Mouse (Mus musculus) myocyte (in vitro differentiated cells): Measurements from ENCODE around the gene Cpsf2. TPM values are rescaled to one million over a fixed set of nuclear protein-coding genes. Genes with fewer than 3 reads are reported as not detected.
A peak's percentile ranks its signal among the peaks of the same experiment; 100 is the strongest.

Source experiments
- H3K27me3 ChIP-seq: one replicate; pipeline ENCODE4 v1.6.1; 2011; ENCODE audit not compliant: control insufficient read depth, insufficient read depth, insufficient read length
- H3K36me3 ChIP-seq: one replicate; pipeline ENCODE4 v1.6.1; 2011; ENCODE audit not compliant: control insufficient read depth, insufficient read depth
- H3K4me2 ChIP-seq: one replicate; pipeline ENCODE4 v1.6.1; 2011; ENCODE audit warnings: low read depth, control low read depth
- H3K4me3 ChIP-seq: one replicate; pipeline ENCODE4 v1.5.1; 2011; ENCODE audit warnings: mild to moderate bottlenecking, control low read depth, moderate library complexity
- H3K79me2 ChIP-seq: one replicate; pipeline ENCODE4 v1.6.1; 2011; ENCODE audit not compliant: control insufficient read depth, insufficient read depth
- H3ac ChIP-seq: one replicate; pipeline ENCODE4 v1.6.1; 2011; ENCODE audit not compliant: control insufficient read depth, insufficient read length
- CEBPB ChIP-seq: IDR thresholded peaks from 2 replicates; pipeline ENCODE4 v1.6.1; 2011; ENCODE audit warnings: mild to moderate bottlenecking, moderate library complexity; ENCODE audit not compliant: poor library complexity, insufficient read depth, severe bottlenecking
- E2F4 ChIP-seq: IDR thresholded peaks from one replicate; pipeline ENCODE4 v1.6.1; 2011; ENCODE audit warnings: mild to moderate bottlenecking, control low read depth, moderate library complexity; ENCODE audit not compliant: insufficient read depth
- MAX ChIP-seq: IDR thresholded peaks from one replicate; pipeline ENCODE4 v1.6.1; 2011; ENCODE audit warnings: low read depth, mild to moderate bottlenecking, control low read depth
- MYOD1 ChIP-seq, 3 experiments: IDR thresholded peaks; one replicate each; pipeline ENCODE4 v1.6.1; 2011; ENCODE audit warnings: control low read depth in 2 of 3, low read depth in 2 of 3, mild to moderate bottlenecking in 2 of 3, moderate library complexity in 1 of 3; ENCODE audit not compliant: insufficient read length in 2 of 3, control insufficient read depth in 1 of 3
- MYOG ChIP-seq, 3 experiments: IDR thresholded peaks; one replicate each; pipeline ENCODE4 v1.6.1; 2011; ENCODE audit warnings: control low read depth in 2 of 3, low read depth in 2 of 3, mild to moderate bottlenecking in 2 of 3; ENCODE audit not compliant: insufficient read length in 2 of 3, control insufficient read depth in 1 of 3, insufficient read depth in 1 of 3
- POLR2A ChIP-seq: IDR thresholded peaks from one replicate; pipeline ENCODE4 v1.6.1; 2011; ENCODE audit warnings: low read depth, mild to moderate bottlenecking, control low read depth, moderate library complexity; ENCODE audit not compliant: insufficient read length
- POLR2AphosphoS2 ChIP-seq: IDR thresholded peaks from one replicate; pipeline ENCODE4 v1.6.1; 2011; ENCODE audit warnings: low read depth, control low read depth; ENCODE audit not compliant: insufficient read length
- REST ChIP-seq: IDR thresholded peaks from one replicate; pipeline ENCODE4 v1.6.1; 2011; ENCODE audit warnings: mild to moderate bottlenecking, control low read depth, moderate library complexity; ENCODE audit not compliant: insufficient read depth, insufficient read length
- SRF ChIP-seq: IDR thresholded peaks from one replicate; pipeline ENCODE4 v1.6.1; 2011; ENCODE audit warnings: low read depth; ENCODE audit not compliant: control insufficient read depth, insufficient read length
- TCF12 ChIP-seq: IDR thresholded peaks from one replicate; pipeline ENCODE4 v1.6.1; 2011; ENCODE audit warnings: mild to moderate bottlenecking, control low read depth; ENCODE audit not compliant: poor library complexity, insufficient read depth, severe bottlenecking
- TCF3 ChIP-seq: IDR thresholded peaks from one replicate; pipeline ENCODE4 v1.6.1; 2011; ENCODE audit warnings: low read depth, control low read depth; ENCODE audit not compliant: insufficient read length
- USF1 ChIP-seq: IDR thresholded peaks from one replicate; pipeline ENCODE4 v1.6.1; 2011; ENCODE audit warnings: low read depth, mild to moderate bottlenecking, control low read depth, moderate library complexity
- polyA plus RNA-seq: library from polyadenylated mRNA; unstranded; fragments of >200 nt; fragmentation: generic; extraction: Trizol; gene quantifications from one replicate; pipeline ENCODE4 v1.2.1, GENCODE M21; 2012; ENCODE audit warnings: missing spikeins

Cpsf2 gene
- 11.0 TPM for polyA plus RNA-seq

DNA sequence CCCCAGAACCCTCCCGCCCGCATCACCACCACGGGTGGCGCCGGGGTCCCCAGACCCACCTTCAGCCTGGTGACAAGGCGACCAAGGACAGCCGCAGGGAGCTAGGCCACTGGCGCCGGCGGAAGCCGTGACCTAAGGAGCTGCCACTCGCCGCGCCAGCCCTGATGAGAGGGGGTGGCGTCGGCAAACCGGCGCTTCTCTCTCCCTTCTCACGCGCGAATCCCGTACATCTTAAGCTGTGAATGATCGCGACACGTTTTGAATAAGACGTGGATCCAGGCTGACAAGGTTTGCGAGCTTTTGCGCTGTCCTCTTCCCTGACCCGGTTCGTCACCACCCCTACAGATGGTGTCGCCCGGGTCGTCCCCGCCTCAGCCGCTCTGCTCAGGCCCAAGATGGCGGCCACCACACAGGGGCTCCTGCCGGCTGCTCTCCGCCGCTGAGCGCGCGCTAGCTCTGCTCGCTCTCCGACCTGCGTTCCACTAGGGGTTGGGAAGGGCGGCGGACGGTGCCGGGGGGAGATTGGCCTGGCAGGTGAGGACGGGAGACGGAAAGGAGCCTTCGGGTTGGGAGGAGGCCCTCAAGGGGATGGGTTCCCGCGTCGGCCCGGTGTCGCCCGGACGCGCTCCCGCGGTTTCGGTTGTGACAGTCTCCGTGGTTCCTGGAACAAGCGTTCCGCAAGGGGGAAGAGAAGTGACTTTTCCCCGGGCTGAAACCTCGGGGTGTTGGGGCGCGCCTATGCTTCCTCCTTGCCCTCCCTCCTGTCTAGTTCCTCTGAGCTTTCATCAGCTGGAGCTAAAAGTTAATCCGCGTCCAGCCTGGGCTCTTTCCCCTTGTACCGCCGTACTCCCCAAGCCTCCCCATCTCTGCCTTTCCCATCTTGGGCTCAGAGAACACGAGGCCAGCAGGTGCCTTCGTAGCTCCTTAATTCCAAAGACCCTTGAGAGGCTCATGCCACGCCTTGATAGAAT, at the start of gene Cpsf2:
Gene Cpsf2 (plus strand): TSS at position 388 of the 971 bp plus-strand sequence.
- Histone ChIP-seq H3K79me2 (peaks cover 85% of the 10 kb centered on the region), H3K4me2 (peak within 1 kb of the TSS; percentile 82), H3K4me3 (peak within 1 kb of the TSS; percentile 91), H3K27me3 (no peaks in the 10 kb centered on the region), H3K36me3 (no peaks in the 10 kb centered on the region), H3ac (peak within 1 kb of the TSS; percentile 88)
- TF ChIP-seq MYOG (IDR thresholded peaks at IDR 0.05; ENCODE audit: control insufficient read depth in 1 of 3, insufficient read depth in 1 of 3, insufficient read length in 2 of 3, low read depth in 2 of 3) (peak in 1 of 3 experiments; percentile 49), USF1 (no peak), POLR2A (peak; percentile 63), MYOD1 (IDR thresholded peaks at IDR 0.05; ENCODE audit: control insufficient read depth in 1 of 3, insufficient read length in 2 of 3, low read depth in 2 of 3) (peak in 1 of 3 experiments; percentile 13), MAX (no peak), TCF3 (no peak), E2F4 (no peak), CEBPB (no peak), POLR2AphosphoS2 (peak; percentile 61)

DNA sequence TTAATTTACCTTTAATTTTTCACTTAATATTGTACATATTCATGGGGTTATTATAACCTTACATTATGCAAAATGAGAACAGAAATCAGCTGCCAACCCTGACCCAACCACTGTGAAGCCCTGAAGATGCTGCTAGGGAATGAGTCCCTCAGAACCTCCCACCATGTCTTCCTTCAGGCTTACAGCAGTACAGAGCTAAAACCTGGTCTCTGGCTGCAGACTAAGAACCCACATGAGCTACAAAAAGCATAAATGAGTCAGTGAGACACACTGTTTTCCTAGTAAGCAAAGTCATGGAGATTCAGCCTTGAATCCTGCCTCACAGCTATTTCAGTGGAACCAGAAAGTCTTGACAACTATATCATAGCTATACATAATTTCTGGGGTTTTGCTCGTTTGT, 47.4 kb upstream of the Cpsf2 start:
- Histone ChIP-seq H3ac (no peak overlapping the region), H3K4me2 (no peak overlapping the region), H3K4me3 (no peak overlapping the region), H3K36me3 (peaks cover 35% of the 10 kb centered on the region), H3K79me2 (no peaks in the 10 kb centered on the region), H3K27me3 (no peaks in the 10 kb centered on the region)
- TF ChIP-seq TCF3 (no peak), E2F4 (no peak), SRF (no peak), REST (no peak), TCF12 (no peak), POLR2AphosphoS2 (no peak), POLR2A (no peak), CEBPB (no peak), USF1 (no peak), MYOG (IDR thresholded peaks at IDR 0.05; ENCODE audit: control insufficient read depth in 1 of 3, insufficient read depth in 1 of 3, insufficient read length in 2 of 3, low read depth in 2 of 3) (no peak)

DNA sequence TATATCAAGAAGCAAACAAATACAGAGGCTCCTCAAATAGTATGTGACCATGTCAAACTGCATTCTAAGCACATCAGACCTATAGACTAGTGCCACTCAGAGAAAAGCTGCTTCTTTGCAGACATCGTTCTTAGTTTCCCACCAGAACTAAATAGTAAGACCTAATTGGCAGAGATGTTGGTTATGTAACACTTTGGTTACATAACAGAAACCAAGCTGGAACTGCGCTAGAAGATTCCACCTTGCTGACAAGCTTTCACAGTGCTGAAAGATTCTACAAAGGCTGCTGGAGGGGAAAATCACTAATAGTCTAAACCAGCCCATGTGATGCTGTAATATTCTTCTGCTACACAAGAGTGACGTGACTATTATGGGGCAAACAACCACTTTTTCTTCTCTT, 40.6 kb upstream of the Cpsf2 start:
- H3K4me2 ChIP-seq = no peak overlapping the region
- H3K27me3 ChIP-seq = no peaks in the 10 kb centered on the region
- H3K4me3 ChIP-seq = no peak overlapping the region
- peaks cover 36% of the 10 kb centered on the region for H3K36me3 ChIP-seq
- no peak for TF ChIP-seq POLR2A
- no peak for TF ChIP-seq TCF12
- TF ChIP-seq MYOG (IDR thresholded peaks at IDR 0.05; ENCODE audit: control insufficient read depth in 1 of 3, insufficient read depth in 1 of 3, insufficient read length in 2 of 3, low read depth in 2 of 3) = no peak
- TF ChIP-seq SRF = no peak
- no peak for TF ChIP-seq MYOD1 (IDR thresholded peaks at IDR 0.05; ENCODE audit: control insufficient read depth in 1 of 3, insufficient read length in 2 of 3, low read depth in 2 of 3)
- TF ChIP-seq CEBPB = no peak
- TF ChIP-seq TCF3 = no peak
- no peak for TF ChIP-seq E2F4
- TF ChIP-seq REST = no peak
- TF ChIP-seq POLR2AphosphoS2 = no peak
- no peak for TF ChIP-seq USF1
- no peak overlapping the region for H3ac ChIP-seq
- H3K79me2 ChIP-seq = no peaks in the 10 kb centered on the region

DNA sequence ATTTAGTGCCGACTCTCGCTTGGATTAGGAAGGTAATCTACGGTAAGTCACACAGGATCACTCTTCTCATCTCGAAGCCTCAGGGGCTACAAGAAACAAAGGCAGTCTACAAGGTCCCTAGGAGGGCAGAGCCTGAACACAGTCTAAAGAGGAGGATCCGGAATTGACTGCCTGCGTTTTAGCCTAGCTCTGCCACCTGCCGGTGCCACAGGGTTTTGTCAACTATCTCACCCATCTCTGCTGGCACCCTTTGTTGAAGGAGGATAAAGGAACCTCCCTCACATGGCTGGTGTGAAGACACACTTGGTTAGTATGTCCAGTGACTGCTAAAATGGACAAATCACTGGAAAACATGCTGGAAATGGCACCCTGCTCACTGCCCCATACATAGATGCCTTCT, 38.2 kb upstream of the Cpsf2 start:
- Histone ChIP-seq H3K27me3 (no peaks in the 10 kb centered on the region), H3K79me2 (no peaks in the 10 kb centered on the region), H3K36me3 (peaks cover 32% of the 10 kb centered on the region), H3K4me3 (no peak overlapping the region), H3ac (no peak overlapping the region), H3K4me2 (no peak overlapping the region)
- TF ChIP-seq TCF3 (no peak), MAX (no peak), MYOD1 (IDR thresholded peaks at IDR 0.05; ENCODE audit: control insufficient read depth in 1 of 3, insufficient read length in 2 of 3, low read depth in 2 of 3) (no peak), POLR2AphosphoS2 (no peak), E2F4 (no peak), POLR2A (no peak), USF1 (no peak), TCF12 (no peak), SRF (no peak), MYOG (IDR thresholded peaks at IDR 0.05; ENCODE audit: control insufficient read depth in 1 of 3, insufficient read depth in 1 of 3, insufficient read length in 2 of 3, low read depth in 2 of 3) (no peak), CEBPB (no peak), REST (no peak)
